Mouse (Mus musculus) right cerebral cortex, adult 18-20 months (tissue): ENCODE measurements at regions not wholly inside any gene's neighbourhood (a gene's known extent, or its start where the extent isn't known, plus 50 kb on each side); places are given as distances from the start of the nearest gene placed in this dataset.
A peak's percentile ranks its signal among the peaks of the same experiment; 100 is the strongest.

Experiments used
- DNase-seq: peaks from one replicate; pipeline ENCODE4 v3.0.0; 2022; ENCODE audit warnings: mixed read lengths

- peak; percentile 4 for DNase-seq
These were observed 90.3 kb upstream of the Tbx22 start for GRCm38 (mm10) chrX:107577501-107577900.
